Mouse (Mus musculus): Measurements from ENCODE around the gene Gdf11. TPM values are rescaled to one million over a fixed set of nuclear protein-coding genes. Genes with fewer than 3 reads are reported as not detected.

The Gdf11 gene
- polyA plus RNA-seq, 1 experiment = 3.6 TPM

- H3K27ac ChIP-seq (ENCODE audit: control insufficient read depth, insufficient read depth, low read depth, low read length, poor library complexity) = peak overlapping the region; percentile 95
- WGBS = 48% methylated on average over 13 of the region's 13 CpGs
- H3K4me1 ChIP-seq (ENCODE audit: control insufficient read depth, insufficient read depth, low read length) = peaks cover 3% of the 10 kb centered on the region; the same call in 1 of the 2 replicates
- peak overlapping the region; percentile 69 for H3K4me3 ChIP-seq (replicated peaks; ENCODE audit: control insufficient read depth, low read depth, low read length)
- no peak for TF ChIP-seq POLR2A (IDR thresholded peaks at IDR 0.05; ENCODE audit: borderline replicate concordance, control insufficient read depth, low read depth, low read length)
- TF ChIP-seq CTCF (IDR thresholded peaks at IDR 0.05; ENCODE audit: control insufficient read depth, insufficient read depth, low read length) = no peak
Measured at GRCm38 (mm10) chr10:128908778-128909448, 17.4 kb upstream of the Gdf11 start.

- no peak overlapping the region for H3K4me3 ChIP-seq (replicated peaks; ENCODE audit: control insufficient read depth, low read depth, low read length)
- TF ChIP-seq CTCF (IDR thresholded peaks at IDR 0.05; ENCODE audit: control insufficient read depth, insufficient read depth, low read length) (no peak), POLR2A (IDR thresholded peaks at IDR 0.05; ENCODE audit: borderline replicate concordance, control insufficient read depth, low read depth, low read length) (no peak)
- peaks cover 3% of the 10 kb centered on the region for H3K4me1 ChIP-seq (ENCODE audit: control insufficient read depth, insufficient read depth, low read length)
- H3K27ac ChIP-seq (ENCODE audit: control insufficient read depth, insufficient read depth, low read depth, low read length, poor library complexity) = no peak overlapping the region
- WGBS = 72% methylated on average over 5 of the region's 5 CpGs
Measured at GRCm38 (mm10) chr10:128904812-128905211, 13.3 kb upstream of the Gdf11 start.

- TF ChIP-seq POLR2A (IDR thresholded peaks at IDR 0.05; ENCODE audit: borderline replicate concordance, control insufficient read depth, low read depth, low read length) (no peak), CTCF (IDR thresholded peaks at IDR 0.05; ENCODE audit: control insufficient read depth, insufficient read depth, low read length) (no peak)
- WGBS = 0% methylated on average over 3 of the region's 3 CpGs
- H3K4me1 ChIP-seq (ENCODE audit: control insufficient read depth, insufficient read depth, low read length) = peaks cover 3% of the 10 kb centered on the region
- H3K4me3 ChIP-seq (replicated peaks; ENCODE audit: control insufficient read depth, low read depth, low read length) = no peak overlapping the region
- peak overlapping the region; percentile 27; the same call in 1 of the 2 replicates for H3K27ac ChIP-seq (ENCODE audit: control insufficient read depth, insufficient read depth, low read depth, low read length, poor library complexity)
Measured at GRCm38 (mm10) chr10:128902409-128902988, 11.0 kb upstream of the Gdf11 start.

- peaks cover 3% of the 10 kb centered on the region for H3K4me1 ChIP-seq (ENCODE audit: control insufficient read depth, insufficient read depth, low read length)
- no peak overlapping the region for H3K4me3 ChIP-seq (replicated peaks; ENCODE audit: control insufficient read depth, low read depth, low read length)
- H3K27ac ChIP-seq (ENCODE audit: control insufficient read depth, insufficient read depth, low read depth, low read length, poor library complexity) = peak overlapping the region; percentile 14; the same call in 1 of the 2 replicates
- TF ChIP-seq CTCF (IDR thresholded peaks at IDR 0.05; ENCODE audit: control insufficient read depth, insufficient read depth, low read length) = no peak
- TF ChIP-seq POLR2A (IDR thresholded peaks at IDR 0.05; ENCODE audit: borderline replicate concordance, control insufficient read depth, low read depth, low read length) = no peak
- WGBS = 24% methylated on average over 1 of the region's 1 CpGs
Measured at GRCm38 (mm10) chr10:128901409-128901808, 9.9 kb upstream of the Gdf11 start.

GRCm38 (mm10) chr10:128900698-128901097 is 9.2 kb upstream of the Gdf11 start, which contains the start of gene Cd63:
Gene Cd63, plus strand, starts transcription at chr10:128900989.
- Histone ChIP-seq H3K4me1 (ENCODE audit: control insufficient read depth, insufficient read depth, low read length) (peaks cover 3% of the 10 kb centered on the region), H3K27ac (ENCODE audit: control insufficient read depth, insufficient read depth, low read depth, low read length, poor library complexity) (peak within 1 kb of the TSS; percentile 77), H3K4me3 (replicated peaks; ENCODE audit: control insufficient read depth, low read depth, low read length) (peak within 1 kb of the TSS; percentile 61)
- WGBS = 68% methylated on average over 3 of the region's 3 CpGs
- no peak for TF ChIP-seq CTCF (IDR thresholded peaks at IDR 0.05; ENCODE audit: control insufficient read depth, insufficient read depth, low read length)
- no peak for TF ChIP-seq POLR2A (IDR thresholded peaks at IDR 0.05; ENCODE audit: borderline replicate concordance, control insufficient read depth, low read depth, low read length)

GRCm38 (mm10) chr10:128899759-128900490 is 8.4 kb upstream of the Gdf11 start:
- TF ChIP-seq CTCF (IDR thresholded peaks at IDR 0.05; ENCODE audit: control insufficient read depth, insufficient read depth, low read length) = no peak
- TF ChIP-seq POLR2A (IDR thresholded peaks at IDR 0.05; ENCODE audit: borderline replicate concordance, control insufficient read depth, low read depth, low read length) = no peak
- H3K27ac ChIP-seq (ENCODE audit: control insufficient read depth, insufficient read depth, low read depth, low read length, poor library complexity) = peak overlapping the region; percentile 77
- 44% methylated on average over 6 of the region's 6 CpGs for WGBS

GRCm38 (mm10) chr10:128897501-128897900 is 6.0 kb upstream of the Gdf11 start:
- 31% methylated on average over 1 of the region's 1 CpGs for WGBS
- Histone ChIP-seq H3K4me1 (ENCODE audit: control insufficient read depth, insufficient read depth, low read length) (peaks cover under 1% of the 10 kb centered on the region), H3K4me3 (replicated peaks; ENCODE audit: control insufficient read depth, low read depth, low read length) (no peak overlapping the region), H3K27ac (ENCODE audit: control insufficient read depth, insufficient read depth, low read depth, low read length, poor library complexity) (no peak overlapping the region)
- TF ChIP-seq POLR2A (IDR thresholded peaks at IDR 0.05; ENCODE audit: borderline replicate concordance, control insufficient read depth, low read depth, low read length) (no peak), CTCF (IDR thresholded peaks at IDR 0.05; ENCODE audit: control insufficient read depth, insufficient read depth, low read length) (no peak)

More at GRCm38 (mm10) chr10:128899759-128900490, 8.4 kb upstream of the Gdf11 start:
- peaks cover 3% of the 10 kb centered on the region for H3K4me1 ChIP-seq (ENCODE audit: control insufficient read depth, insufficient read depth, low read length)
- H3K4me3 ChIP-seq (replicated peaks; ENCODE audit: control insufficient read depth, low read depth, low read length) = peak overlapping the region; percentile 61

- no peaks in the 10 kb centered on the region; the same call in none of the 2 replicates for H3K4me1 ChIP-seq (ENCODE audit: control insufficient read depth, insufficient read depth, low read length)
- WGBS = 18% methylated on average over 1 of the region's 1 CpGs
- no peak for TF ChIP-seq POLR2A (IDR thresholded peaks at IDR 0.05; ENCODE audit: borderline replicate concordance, control insufficient read depth, low read depth, low read length)
- no peak for TF ChIP-seq CTCF (IDR thresholded peaks at IDR 0.05; ENCODE audit: control insufficient read depth, insufficient read depth, low read length)
- no peak overlapping the region for H3K4me3 ChIP-seq (replicated peaks; ENCODE audit: control insufficient read depth, low read depth, low read length)
- no peak overlapping the region for H3K27ac ChIP-seq (ENCODE audit: control insufficient read depth, insufficient read depth, low read depth, low read length, poor library complexity)
Measured at GRCm38 (mm10) chr10:128896807-128897206, 5.3 kb upstream of the Gdf11 start.
